Mouse (Mus musculus) urinary bladder, adult 2 months (tissue): ENCODE results near the gene Znrf3. TPM values are rescaled to one million over a fixed set of nuclear protein-coding genes. Genes with fewer than 3 reads are reported as not detected.

Source experiments
- DNase-seq: peaks from one replicate; pipeline ENCODE4 v3.0.0; 2022; ENCODE audit warnings: low spot score
- polyA plus RNA-seq: library from polyadenylated mRNA; depleted of rRNA; stranded (reverse); fragments of >200 nt; gene quantifications from 2 replicates; pipeline ENCODE4 v1.2.3, GENCODE M21; 2012

The Znrf3 gene
- polyA plus RNA-seq, 1 experiment, result 5.3 TPM

DNA sequence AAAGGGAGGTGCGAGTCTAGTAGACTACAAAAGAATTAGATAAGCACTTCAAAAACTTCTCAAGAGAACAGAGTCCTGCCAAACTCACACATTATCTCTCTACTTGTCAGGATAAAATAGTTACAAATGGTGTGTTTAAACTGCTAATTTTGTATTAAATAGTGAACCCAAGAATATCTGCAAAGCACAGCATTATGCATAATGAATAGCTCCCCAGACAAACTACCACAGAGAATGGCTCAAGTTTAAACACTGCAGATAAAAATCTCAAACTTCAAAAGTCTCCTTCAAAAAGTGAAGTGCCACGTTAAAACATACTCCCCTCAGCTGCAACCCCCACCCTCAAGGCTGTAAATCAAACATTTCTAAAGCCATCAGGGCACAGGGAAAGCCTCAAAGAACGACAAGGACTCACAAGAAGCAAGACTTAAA, 2.0 kb downstream of the Znrf3 start:
- DNase-seq, result no peak

DNA sequence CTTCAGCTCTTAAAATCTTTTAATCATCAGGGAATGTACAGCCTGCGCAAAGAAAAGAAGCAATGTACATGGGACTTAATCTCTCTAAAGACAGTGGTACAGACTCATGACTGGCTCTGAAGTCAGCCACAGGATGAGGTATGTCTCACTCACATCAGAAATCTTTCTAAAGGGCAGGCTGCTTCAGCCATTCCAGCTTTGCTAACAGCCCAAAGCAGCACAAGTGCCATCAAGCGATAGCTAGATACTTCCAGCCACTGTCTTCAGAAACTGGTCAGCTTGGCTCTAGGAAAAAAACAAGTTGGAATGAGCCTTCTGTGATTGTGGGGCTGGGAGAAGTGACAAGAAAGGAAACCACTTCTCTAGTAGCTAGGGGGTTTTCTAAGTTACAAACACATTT, 7.0 kb downstream of the Znrf3 start:
- DNase-seq, result no peak

DNA sequence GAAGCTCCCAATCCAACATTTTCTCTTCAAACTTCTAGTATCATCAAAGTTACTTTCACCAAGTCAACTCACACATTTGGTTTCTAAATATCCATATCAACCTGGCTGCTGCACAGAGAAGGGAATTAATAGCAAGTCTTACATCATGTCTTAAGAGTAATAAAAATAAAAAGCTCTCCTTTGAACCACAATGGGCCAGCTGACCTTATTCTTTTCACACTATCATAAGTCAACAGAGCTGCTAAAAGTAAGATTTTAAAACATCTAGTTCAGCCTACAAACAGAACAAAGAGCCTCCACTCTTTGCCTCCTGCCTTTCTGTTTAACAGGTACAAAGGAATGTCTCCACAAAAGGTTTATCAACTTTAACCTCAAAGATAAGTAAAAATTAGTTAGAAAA, 7.7 kb downstream of the Znrf3 start:
- DNase-seq, result no peak

DNA sequence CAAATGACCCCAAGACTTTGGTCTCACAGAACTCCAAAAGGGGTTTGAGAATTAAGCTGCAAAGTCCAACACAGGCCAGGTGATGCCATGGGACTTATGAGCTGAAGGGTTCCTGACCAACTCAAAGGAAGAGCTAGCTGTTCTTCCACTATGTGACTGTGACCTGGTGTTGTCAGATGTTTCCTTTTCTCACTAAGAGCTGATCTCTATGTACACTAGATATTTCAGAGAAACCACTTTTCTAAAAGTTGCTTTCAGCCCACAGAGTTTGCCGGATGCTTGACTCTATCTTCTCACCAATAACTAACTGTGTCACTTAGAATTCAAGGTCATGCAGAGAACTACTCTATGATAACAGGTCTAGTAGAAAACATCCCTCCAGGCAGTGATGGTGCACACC, 9.2 kb downstream of the Znrf3 start:
- DNase-seq, result no peak

DNA sequence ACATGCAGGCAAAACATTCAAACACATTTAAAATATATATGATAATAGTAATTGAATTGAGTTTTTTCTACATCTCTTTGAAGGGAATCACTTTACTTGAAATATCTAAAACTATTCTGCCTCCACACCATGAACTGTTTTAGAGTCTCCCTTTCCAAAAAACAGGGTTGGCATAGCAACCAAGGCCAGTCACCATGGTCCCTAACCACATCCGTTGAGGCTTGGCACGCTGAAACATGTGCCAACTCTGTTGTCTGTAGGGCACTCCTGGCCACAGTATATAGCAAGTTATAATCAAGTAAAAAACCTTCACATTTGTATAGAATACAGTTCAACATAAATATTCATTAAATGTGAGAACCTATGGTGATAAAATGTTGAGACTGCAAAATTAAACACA, 12.3 kb downstream of the Znrf3 start:
- no peak for DNase-seq

DNA sequence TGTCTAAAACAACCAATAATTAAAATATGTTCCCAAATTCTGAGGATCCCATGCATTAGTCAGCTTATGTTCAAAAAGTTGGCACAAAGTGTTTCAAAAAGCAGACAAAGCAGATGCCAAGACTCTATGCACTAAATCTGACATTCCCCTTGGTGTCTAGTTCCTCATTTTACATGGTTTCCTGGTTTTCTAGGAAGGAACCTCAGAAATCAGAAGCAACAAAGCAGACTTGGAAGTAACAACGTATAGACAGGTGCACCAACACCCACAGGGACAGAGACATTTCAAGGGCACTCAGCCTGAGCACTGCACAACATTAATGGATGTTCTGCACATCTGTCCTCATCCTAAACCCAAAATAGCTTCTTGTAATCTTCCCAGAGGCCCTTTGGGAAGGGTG, 13.8 kb downstream of the Znrf3 start:
- no peak for DNase-seq

DNA sequence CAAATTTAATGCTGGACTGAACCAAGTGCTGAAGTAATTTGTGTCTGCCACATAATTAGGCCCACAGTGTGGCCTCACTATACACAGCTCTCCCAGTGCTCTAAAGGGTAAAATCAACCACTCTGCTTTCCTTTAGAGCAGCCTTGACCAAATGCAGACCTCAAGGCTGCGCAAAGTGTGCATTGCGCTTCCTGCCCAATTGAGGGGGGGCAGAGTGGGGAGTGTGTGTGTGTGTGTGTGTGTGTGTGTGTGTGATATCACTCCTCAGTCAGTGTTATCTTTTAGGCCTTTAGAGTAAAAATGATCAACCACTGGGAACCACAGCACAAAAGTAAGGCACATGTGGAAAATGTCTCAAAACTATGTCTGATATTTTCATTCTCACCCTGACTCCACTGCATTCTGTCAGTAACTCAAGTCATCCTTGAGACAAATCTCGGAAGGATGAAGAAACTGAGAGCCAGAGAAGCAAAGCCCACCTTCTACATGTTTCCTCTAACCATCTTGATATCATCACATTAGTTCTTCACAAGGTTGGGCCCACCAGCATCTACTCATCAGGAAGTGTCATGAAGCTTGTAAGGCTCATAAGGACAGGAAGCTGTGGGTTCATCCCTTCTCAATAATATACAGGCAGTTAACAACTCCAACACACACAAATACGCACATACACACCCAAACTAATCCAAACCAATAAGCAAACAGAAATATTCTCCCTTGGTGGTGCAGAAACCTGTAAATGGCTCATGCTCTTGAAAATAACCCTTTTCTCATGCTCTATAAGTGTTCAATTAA, 15.1 kb downstream of the Znrf3 start:
- no peak for DNase-seq

DNA sequence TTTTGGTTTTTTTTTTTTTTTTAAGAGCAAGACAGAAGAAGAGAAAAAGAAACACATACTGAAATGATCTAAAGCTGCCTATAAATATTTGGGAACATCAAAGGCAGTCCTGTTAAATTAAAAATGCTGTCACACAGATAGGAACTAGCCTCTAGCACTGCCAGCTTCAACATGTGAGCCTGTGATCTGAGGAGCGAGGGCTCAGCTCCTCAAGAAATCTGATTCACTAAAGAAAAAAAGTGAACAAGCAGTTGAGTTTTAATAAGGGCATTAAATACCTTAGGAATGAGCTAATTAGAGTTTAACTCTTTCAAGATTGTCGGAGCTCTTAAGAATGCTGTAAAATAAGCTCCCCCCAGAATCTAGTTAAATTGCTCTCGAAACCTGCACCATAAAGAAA, 17.4 kb downstream of the Znrf3 start:
- DNase-seq, result no peak

DNA sequence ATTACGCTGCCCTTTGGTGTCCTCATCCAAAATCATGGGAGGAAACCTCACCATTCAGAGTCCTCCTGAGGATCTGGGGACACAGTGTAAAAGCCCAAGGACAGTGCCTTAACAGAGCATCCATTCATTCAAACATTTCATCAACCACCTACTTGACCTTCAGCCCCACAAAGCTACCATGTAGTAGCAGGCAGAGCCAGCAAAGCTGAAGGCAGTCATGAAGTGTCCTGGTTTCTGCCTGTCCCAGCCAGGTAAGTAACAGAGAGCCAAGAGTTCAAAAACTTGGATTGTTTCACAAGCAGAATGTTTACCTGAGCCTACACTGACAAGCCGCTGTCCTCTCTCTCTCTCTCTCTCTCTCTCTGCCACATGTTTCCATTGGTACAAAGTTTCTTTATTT, 18.3 kb downstream of the Znrf3 start:
- no peak for DNase-seq

DNA sequence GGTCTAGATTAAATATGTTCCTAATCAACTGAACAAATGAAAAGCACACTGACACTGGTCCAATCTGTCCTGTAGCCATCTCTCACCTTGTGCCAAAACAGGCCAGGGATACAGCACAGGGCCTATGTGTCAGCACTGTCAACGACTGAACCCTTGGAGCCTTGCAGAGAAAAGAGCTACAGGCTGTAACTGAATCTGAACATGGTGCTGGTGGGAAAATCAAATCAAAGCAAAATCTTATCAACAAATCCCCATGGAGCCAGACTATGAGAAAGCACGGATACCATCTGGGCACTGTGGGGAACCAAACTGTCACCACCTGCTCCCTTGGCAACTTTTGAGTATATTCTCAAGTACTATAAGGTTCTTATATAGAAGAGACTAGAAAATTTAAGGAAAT, 19.5 kb downstream of the Znrf3 start:
- no peak for DNase-seq

DNA sequence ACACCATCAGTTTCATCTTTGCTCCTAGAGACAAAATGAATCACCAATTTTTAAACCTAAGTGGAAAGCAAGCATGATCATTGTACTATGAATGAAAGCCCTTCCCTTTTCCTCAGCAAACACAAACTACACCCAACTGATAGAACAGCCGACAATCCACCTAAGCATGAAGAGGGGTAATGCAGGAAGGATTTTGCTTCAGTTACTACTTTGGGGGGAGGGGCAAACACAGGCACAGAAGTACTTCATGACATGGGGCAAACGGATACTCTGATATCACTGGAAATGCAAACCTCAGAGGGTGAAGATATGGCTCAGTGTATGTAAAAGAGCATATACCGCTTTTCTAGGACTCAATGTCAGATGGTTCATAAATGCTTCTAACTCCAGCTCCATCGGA, 20.5 kb downstream of the Znrf3 start:
- no peak for DNase-seq

DNA sequence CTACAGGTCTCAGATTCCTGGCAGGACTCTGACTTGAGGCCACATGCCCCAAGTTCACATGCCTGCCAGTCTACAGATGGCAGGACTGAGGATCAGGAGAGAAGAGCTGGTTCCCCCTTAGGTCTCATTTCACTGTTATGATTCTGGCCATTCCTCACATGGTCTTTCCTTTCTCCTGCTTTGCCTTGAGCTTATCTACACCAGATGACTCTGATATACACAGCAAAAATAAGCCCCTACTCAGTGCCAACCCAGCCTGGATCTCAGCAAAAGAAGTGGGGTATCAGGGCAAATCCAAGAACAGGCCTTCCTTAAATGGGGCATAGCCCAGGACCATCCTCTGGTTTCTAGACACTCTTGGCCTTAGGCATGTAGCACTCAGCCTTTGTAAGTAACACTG, 21.6 kb downstream of the Znrf3 start:
- no peak for DNase-seq

DNA sequence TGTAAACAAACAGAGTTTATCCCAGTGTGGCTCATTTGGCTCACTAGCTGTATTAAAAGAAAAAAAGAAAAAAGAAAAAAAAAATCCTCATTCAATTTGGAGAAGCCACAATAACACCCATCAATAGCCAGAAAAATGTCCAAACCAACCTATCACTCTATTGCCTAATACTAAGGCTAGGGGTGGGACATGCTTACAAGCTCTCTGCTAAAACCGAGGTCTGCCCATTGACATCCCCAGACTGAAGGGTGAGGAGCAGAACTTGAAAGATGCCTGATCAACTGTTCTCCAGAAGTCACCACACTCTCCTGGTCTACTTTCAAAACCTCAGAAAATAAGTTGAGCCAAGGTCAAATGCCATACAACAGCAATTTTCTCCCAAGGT, 22.4 kb downstream of the Znrf3 start:
- no peak for DNase-seq

DNA sequence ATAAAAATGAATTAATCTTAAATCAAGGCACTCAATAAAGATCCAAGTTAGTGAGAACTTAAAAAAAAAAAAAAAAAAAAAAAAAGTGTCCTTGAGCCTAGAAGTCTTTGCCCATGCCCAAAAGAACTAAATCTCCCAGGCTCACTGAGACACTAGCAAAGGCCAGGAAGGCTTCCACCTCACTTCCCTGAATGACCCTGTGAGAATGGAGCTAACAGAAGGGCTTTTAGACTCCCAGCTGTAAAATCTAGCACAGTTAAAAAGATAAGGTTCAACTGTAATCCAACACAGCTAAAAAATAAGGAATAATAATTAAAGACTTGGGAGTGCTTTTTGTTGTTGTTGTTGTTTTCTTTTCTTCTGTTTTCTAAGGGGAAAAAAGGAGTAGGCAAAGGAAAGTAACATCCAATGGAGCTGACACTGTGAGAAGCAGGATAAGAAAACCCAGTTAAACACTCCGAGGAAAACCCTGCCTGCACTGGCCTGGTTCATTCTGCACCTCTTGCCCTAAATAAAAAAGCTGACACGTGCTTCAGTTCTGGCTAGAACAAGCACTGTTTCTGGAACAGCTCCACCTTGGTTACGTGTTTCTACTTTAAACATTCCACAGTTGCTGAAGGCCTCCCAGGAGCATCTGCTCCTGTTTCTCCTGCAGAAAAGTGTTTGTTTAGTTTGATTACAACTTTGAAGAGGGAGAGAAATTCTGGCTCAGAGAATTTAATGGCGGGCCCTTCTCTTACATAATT, 23.0 kb downstream of the Znrf3 start:
- DNase-seq, result no peak

DNA sequence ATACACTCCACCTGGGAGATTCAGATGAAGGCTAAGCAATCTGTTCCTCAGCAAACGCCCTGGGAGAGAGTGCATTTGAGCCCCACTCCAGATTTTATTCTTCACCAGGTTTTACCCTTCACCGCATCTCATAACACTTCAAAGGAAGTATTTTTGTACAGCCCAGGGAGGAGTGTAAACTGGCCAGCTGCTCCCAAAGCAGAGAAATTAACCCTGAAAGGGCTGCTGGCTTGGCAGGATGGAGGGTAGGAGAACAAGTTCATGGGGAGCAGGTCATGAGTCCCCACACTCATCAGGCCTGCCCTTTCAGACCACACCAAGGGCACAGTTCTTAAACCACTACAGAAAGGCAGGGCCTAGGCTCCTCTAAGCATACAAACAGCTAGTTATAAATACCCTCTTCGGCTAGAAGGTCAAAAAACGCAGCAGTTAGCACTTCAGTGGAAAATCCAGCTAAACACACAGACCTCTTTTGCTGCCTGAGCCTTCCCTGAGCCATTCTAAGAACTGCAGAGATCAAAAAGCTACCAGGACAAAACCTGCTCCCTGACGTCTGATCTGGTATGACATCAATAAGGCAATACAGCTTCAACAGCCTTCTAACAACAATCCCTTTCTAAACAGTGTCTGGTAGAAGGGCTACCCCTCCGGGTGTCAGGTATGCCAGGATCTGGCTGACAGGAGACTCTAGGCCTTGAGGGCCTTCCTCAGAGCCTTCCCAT, 28.9 kb downstream of the Znrf3 start:
- DNase-seq, result no peak

DNA sequence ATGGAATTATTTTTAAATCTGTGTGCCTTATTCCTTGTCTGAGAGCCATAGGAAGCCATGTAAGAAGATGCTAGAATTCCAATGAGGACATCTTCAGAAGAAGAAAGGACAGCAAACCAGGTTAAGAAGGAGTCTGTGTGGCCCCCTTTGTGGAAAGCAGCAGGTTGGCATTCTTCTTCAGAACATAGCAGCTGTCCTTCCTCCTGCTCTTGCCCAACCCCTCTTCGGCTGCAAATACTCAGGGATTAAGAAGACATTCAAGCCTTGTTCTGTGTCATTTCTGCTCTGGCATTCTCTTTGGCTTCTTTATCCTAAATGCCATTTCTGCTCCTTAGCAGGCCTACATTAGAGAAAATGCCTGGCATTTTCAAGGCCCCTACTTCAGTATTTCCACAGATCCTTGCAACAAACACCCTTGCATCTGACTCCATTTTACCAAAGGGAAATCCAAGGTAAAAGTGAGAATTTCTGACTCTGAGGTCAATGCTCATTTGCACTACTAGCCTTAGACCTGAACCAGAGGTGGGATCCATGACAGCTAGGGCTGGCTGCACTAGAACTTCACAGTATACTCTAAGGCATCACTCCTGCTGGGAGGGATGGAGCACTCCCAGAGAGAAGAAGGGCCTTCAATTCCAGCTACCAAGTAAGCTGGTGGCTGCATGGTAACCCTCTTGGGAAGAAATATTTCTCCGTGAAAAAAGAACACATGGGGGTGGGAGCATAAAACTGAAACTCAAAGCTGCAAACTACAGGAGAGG, 29.6 kb downstream of the Znrf3 start:
- DNase-seq, result no peak

DNA sequence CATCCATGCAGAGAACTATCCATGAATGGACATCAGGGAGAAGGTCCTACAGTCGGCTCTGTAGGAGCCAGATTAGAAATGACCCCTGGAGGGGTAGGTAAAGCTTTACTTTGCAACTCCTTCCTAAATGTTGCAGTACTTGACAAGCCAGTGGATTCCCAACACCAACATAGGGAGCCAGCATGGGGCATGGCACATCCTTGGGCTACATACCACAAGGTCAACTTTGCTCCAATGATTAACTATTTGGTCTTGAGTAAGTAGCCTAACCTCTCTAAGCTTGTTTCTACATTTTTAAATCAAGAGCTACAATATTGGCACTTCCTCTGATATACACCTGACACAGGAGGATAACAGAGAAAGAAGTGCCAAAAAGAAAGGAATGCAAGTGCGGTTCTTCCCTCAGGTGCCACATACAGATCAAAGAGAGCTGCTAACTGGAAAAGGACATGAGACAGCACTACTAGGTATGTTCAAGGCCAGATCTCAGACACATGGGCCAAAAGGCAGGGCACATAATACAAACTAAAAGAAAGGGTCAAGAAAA, 31.9 kb downstream of the Znrf3 start:
- DNase-seq, result no peak

DNA sequence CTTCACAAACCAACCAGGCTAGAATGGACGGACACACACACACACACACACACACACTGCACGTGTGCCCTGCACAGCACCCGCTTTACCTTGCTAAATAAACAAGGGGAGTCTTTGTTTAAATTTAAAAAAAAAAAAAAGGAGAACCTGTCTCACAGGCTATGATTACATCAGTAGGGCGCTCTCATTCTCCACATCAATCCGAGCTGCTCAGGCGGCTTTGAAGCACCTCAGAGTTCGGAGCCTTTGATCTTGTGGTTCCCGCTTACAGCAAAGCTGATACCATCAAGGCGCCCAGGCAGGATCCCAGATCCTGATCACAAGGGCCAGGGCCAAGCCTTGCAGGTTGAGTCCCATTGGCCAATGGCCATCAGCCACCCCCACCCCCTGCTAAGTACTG, 33.1 kb downstream of the Znrf3 start:
- DNase-seq, result no peak

DNA sequence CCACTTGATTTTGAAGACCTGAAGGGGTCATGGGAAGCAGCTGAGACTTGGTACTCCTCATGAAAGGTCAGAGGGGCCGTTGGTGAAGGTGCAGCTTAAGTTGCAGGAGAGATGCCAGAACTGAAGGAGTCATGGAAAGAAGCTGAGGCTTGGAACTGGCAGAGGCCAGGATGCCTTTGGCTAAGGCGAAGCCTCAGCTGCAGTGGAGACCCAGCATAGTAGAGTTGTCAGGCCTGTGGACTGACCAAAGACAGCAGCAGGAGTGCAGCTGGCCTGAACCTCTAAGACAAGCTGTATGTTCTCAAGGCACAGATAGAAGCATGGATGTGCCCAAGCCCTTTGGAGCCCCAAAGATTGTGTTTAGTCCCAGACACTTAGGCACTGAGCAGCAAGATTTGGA, 40.5 kb downstream of the Znrf3 start:
- DNase-seq, result no peak

DNA sequence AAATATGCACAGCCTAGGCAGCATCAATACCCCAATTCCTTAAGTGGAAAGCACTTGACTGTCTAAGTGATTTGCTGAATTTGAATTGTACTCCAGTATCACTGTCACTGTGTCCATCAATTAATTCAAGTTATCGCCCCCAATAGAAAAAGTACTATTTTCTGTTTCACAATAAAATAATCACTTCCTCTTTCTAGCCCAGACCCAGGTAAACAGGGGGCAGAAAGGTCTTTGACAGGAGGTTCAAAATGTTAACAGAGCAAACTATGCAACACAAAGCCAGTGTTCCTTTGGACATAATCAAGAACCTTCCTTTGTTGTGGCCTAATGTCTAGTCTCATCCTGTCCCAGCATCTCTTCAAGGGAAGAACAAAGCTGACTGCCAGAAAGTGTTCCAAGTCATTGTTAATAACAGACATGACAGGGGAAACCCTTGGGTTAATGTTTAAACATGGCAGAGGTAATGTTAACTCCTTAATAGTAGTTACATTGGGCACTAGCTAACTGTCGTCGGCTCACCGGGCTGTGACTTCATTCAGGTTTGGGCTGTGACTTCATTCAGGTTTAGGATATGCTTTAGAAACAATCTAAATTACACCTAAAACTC, 42.4 kb downstream of the Znrf3 start:
- no peak for DNase-seq

DNA sequence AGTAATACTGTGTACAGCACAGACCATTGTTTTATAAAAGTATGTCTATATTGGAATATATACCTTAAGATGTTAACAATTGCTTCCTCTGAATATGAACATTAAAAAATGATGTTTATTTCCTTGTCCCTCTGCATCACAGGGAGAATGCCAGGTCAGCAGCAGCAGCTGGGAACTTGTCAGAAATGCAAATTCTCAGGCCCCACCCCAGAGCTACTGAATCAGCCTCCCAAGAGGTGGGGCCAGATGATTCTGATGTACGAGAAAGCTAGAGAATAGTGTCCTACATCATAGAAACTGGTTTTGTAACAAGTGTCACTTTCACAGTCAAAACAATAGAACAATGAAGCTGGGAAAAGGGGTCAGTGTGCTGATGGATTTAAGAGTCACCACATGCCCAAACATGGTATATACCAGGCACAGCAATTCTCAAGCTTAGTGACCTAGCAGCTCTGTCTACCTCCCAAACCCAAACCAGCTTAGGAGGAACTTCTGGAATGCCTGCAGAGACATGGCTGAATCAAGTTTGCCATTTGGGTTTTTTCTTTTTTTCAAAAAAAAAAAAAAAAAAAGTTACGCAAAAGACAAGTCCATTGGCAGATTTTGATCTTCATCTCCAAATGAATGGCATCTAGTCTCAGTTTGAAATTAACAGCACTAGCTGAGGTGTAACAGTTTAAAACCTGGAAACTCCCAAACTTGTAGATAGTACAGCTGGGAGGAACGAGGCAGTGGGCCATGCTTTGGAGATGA, 46.2 kb downstream of the Znrf3 start:
- no peak for DNase-seq
